Mouse (Mus musculus): ENCODE measurements around the gene Mxd4.

Gene Mxd4

GRCm38 (mm10) chr5:34197243-34197642 is 9.7 kb upstream of the Mxd4 start:
- no peak for DNase-seq (ENCODE audit: low read depth, low spot score)

GRCm38 (mm10) chr5:34196423-34196822 is 8.9 kb upstream of the Mxd4 start:
- DNase-seq (ENCODE audit: low read depth, low spot score): no peak

- DNase-seq (ENCODE audit: low read depth, low spot score): no peak
Observed at GRCm38 (mm10) chr5:34195786-34196185, 8.3 kb upstream of the Mxd4 start.

GRCm38 (mm10) chr5:34194975-34195662 is 7.6 kb upstream of the Mxd4 start:
- no peak for DNase-seq (ENCODE audit: low read depth, low spot score)

DNA sequence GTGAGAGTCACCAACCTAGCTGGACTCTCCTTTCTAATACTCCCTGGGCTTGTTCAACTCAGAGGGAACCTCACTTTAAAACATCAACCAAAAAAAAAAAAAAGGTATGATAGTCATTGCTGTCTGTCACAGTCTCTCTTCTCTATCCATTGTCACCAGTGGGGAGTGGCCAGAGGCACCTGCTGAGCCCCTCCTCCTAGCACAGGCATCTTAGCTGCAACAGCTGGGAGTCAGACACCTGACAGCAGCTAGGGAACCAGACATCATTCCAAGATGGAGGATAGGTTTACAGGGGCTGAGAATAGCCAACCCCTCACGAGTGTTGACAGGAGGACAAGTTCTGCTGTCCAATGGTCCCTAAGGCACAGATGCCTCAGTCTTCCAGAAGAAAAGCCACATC is 6.9 kb upstream of the Mxd4 start:
- no peak for DNase-seq (ENCODE audit: low read depth, low spot score)

DNA sequence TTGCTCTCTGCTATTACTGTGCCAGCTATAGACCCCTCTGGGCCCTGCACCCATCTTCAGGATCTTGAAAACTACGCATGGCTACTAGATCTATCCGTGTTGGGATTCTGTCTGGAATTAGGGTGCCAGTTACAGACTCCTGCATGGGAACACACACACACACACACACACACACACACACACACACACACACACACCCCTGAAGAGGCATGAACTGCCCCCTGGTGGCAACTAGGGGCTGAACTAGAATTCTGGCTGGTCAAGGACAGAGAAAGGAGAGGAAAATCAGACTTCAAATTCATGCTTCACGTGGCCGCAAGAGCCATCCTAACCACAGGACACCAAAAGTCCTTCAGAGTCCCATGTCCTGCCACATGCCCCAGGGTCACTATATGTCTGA is 4.3 kb upstream of the Mxd4 start:
- peak; percentile 14 for DNase-seq (ENCODE audit: low read depth, low spot score)

- DNase-seq (ENCODE audit: low read depth, low spot score): no peak
Observed at GRCm38 (mm10) chr5:34191021-34191420, 3.5 kb upstream of the Mxd4 start.

DNA sequence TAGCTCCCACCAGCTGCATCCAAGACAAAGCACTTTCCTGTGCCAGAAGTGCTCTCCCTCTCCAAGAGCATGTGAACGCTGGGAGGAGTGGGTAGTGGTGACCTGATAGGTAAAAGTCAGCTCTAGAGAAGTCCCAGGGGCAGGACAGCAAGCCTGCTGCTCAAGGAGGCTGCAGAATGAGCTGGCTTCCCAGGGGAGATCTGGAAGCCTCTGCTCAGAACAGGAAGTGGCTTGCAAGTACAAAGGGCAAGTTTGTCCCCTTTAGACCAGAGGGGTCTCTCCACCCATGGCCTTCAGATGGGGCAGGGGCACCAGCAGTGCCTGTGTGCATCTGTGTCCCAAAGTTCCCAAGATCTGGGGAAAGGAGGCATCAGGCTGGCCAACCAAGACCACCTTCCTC is 2.0 kb upstream of the Mxd4 start:
- no peak for DNase-seq (ENCODE audit: low read depth, low spot score)

- DNase-seq (ENCODE audit: low read depth, low spot score): no peak
Observed at GRCm38 (mm10) chr5:34188856-34189255, 1.3 kb upstream of the Mxd4 start.

GRCm38 (mm10) chr5:34186961-34187391 is 544 bp downstream of the Mxd4 start:
- peak; percentile 49 for DNase-seq (ENCODE audit: low read depth, low spot score)

DNA sequence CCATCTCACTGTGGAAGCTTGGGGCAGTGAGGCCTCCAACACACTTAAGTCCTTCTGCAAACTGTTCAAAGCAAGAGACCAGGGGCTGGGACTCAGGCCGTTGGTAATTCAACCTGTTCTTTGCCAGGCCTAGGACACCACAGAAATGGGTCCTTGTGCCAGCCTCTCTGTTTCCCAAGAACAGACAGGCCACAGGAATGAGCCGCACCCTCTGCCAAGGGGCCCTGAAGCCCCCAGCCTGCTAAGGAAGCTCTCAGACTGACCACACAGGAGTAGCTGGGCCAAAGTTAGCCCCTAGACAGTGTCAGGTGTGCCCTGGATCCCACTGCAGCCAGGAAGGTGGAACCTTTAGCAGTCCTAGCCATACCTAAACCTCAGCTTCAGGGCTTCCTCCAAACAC is 1.1 kb downstream of the Mxd4 start:
- DNase-seq (ENCODE audit: low read depth, low spot score): no peak

GRCm38 (mm10) chr5:34185791-34186190 is 1.7 kb downstream of the Mxd4 start:
- DNase-seq (ENCODE audit: low read depth, low spot score): no peak

GRCm38 (mm10) chr5:34185051-34185580 is 2.4 kb downstream of the Mxd4 start:
- no peak for DNase-seq (ENCODE audit: low read depth, low spot score)

- DNase-seq (ENCODE audit: low read depth, low spot score): no peak
Observed at GRCm38 (mm10) chr5:34183976-34184375, 3.5 kb downstream of the Mxd4 start.

DNA sequence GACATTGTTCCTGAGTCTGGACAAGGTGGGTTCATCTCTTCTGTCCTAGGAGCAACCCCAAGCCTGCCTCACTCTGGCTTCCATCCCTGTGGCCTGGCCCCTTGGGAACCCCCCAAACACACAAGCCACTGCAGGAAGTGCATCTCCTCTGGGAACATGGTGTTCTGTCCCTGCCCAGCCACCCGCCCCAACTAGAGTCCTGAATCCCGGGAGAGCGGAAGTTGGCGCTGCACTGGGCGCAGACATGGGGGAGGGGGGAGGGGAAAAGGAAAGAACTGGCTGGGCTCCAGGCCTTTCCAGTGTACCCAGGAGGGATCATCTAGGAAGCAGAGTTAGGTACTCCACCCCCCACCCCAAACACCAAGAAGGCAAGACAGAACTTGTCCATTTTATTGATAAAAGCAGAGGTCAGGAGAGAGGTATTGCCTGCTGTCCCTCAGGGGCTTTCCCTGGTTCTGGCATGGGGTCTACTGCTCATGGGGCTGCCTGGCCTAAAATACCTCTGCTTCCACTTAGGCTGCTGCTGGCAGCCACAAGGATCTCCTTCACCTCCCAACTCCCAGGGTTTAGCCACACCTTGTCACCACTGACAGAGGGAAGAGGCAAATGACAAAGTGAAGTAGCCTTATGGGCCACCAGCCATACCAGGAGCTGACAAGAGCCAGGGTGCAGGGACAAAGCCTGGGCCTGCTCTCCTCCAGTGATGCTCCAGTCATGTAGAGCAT is 4.2 kb downstream of the Mxd4 start:
- no peak for DNase-seq (ENCODE audit: low read depth, low spot score)

DNA sequence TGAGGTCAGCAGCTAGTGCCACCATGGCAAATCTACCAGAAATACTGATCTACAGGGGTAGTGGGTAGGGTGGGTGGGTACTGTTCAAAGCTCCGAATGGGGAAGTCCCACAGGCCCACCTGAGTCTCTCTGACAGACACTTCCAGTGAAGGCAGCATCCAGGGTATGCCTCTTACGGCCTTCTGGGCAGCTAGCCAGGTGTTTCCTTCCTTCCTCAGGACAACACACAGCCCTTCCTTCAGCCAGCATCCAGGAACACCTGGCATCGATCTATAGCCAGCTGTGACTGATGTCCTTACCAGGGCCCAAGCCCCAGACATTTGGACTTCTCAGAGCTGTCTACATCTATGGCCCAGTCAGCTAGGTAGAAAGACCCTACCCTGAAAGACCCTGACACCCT is 5.0 kb downstream of the Mxd4 start:
- no peak for DNase-seq (ENCODE audit: low read depth, low spot score)

- DNase-seq (ENCODE audit: low read depth, low spot score): no peak
Observed at GRCm38 (mm10) chr5:34177821-34178220, 9.7 kb downstream of the Mxd4 start.

DNA sequence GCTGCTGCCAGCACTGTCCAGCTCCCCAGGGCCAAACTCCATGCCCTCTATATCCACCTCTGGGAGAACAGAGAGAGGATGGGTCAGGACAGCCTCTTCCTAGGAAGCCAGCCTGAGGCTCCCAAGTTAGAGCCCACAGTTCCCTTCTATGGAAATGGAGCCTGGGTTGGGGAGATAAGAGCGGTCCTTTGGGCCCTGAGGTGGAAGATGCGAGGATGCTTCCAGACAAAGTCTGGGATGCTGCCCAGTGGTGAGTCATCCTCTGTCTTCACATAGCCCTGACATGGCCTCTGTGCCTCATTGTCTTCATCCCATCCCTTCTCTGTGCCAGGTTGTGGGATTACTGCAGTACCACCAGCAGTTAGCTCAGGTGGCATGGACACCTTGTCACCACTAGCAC is 10.4 kb downstream of the Mxd4 start:
- no peak for DNase-seq (ENCODE audit: low read depth, low spot score)

- no peak for DNase-seq (ENCODE audit: low read depth, low spot score)
Observed at GRCm38 (mm10) chr5:34176691-34177090, 10.8 kb downstream of the Mxd4 start.

GRCm38 (mm10) chr5:34175403-34175694 is 12.2 kb downstream of the Mxd4 start:
- peak; percentile 17 for DNase-seq (ENCODE audit: low read depth, low spot score)

DNA sequence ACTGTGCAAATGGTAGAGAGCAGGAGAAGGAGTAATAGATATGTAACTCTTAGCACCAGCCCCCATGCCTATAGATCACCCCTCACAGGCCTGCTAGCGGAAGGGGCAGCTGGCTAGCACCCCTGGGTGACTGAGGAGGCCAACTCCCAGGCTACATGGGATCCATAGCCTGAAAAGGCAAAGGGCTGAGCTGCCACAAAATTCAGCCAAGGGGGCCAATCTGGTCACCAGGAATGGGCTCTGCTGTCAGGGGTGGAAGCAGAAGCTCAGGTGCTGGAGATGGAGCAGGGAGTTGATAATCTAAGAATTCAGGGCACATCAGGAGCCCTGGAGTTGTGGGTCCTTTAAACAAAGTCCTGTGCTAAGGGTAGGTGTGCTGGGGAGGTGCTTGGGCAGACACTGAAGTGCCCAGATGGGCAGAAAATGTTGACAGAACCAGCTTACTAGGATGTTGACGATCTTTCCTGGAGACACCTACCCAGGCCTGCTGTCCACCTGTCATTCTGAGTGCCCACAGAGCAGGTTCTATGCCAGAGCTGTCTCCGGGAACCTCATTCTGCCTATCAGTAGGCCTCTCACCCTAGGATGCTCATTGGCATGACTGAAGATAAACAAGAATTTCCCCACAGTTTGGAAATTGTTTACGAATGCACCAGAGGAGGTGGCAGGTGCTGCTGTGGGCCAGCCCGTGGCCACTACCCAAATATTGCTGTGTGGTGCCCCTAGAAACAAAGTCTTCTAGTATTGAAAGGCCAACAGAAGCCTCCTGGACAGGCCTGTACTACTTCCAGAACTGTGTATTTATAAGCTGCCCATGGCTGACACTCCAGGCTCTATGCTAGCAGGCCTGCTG is 12.7 kb downstream of the Mxd4 start:
- no peak for DNase-seq (ENCODE audit: low read depth, low spot score)

DNA sequence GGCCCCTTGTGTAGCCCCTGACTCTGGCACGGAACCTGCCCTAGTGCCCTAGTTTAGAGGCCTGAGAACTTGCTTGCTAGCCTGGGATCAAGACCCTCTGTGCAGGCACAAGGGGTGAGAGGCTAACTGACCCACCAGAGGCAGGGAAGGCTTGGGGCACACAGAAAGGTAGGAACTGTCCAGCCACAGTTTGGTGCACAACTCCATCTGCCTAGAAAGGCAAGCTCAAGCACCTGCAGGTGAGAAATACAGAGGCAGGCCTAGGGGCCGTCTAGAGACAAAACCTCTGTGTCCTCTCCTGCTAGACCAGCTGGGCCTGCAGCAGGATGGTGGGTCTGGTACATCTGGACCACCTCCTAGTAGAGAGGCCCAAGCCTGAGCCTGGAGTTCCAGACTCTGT is 13.5 kb downstream of the Mxd4 start:
- no peak for DNase-seq (ENCODE audit: low read depth, low spot score)
